Mouse (Mus musculus): ENCODE measurements around the gene Lrrc27. TPM values are rescaled to one million over a fixed set of nuclear protein-coding genes. Genes with fewer than 3 reads are reported as not detected.

The Lrrc27 gene
- polyA plus RNA-seq, 1 experiment from 2014 or later, result 6.3 TPM

GRCm38 (mm10) chr7:139279571-139279970 is 66.8 kb downstream of the Lrrc27 start:
- Histone ChIP-seq H3K9me3 (ENCODE audit: control insufficient read depth, low read length) (no peaks in the 10 kb centered on the region), H3K4me3 (ENCODE audit: low read depth, low read length) (no peak overlapping the region), H3K36me3 (ENCODE audit: control insufficient read depth, insufficient read depth, low read length) (no peaks in the 10 kb centered on the region), H3K27me3 (ENCODE audit: control insufficient read depth, insufficient read depth, low read length) (no peaks in the 10 kb centered on the region), H3K9ac (ENCODE audit: low read length) (no peak overlapping the region), H3K27ac (ENCODE audit: low read depth, low read length) (no peak overlapping the region), H3K4me1 (replicated peaks; ENCODE audit: control insufficient read depth, insufficient read depth, low read length) (no peaks in the 10 kb centered on the region), H3K4me2 (ENCODE audit: low read depth, low read length, severe bottlenecking) (no peak overlapping the region)
- WGBS, result 81% methylated on average over 5 of the region's 5 CpGs
- ATAC-seq (replicated peaks; ENCODE audit: low FRiP score) (no peak), DNase-seq (ENCODE audit: low spot score) (no peak)

- H3K4me3 ChIP-seq (ENCODE audit: low read depth, low read length), result no peak overlapping the region
- H3K4me2 ChIP-seq (ENCODE audit: low read depth, low read length, severe bottlenecking), result no peak overlapping the region
- H3K36me3 ChIP-seq (ENCODE audit: control insufficient read depth, insufficient read depth, low read length), result no peaks in the 10 kb centered on the region
- no peaks in the 10 kb centered on the region for H3K27me3 ChIP-seq (ENCODE audit: control insufficient read depth, insufficient read depth, low read length)
- no peaks in the 10 kb centered on the region for H3K9me3 ChIP-seq (ENCODE audit: control insufficient read depth, low read length)
- ATAC-seq (replicated peaks; ENCODE audit: low FRiP score) (no peak), DNase-seq (ENCODE audit: low spot score) (no peak)
- no peaks in the 10 kb centered on the region for H3K4me1 ChIP-seq (replicated peaks; ENCODE audit: control insufficient read depth, insufficient read depth, low read length)
- H3K9ac ChIP-seq (ENCODE audit: low read length), result no peak overlapping the region
- 82% methylated on average over 1 of the region's 1 CpGs for WGBS
- H3K27ac ChIP-seq (ENCODE audit: low read depth, low read length), result no peak overlapping the region
Observed at GRCm38 (mm10) chr7:139280044-139280443, 67.3 kb downstream of the Lrrc27 start.

GRCm38 (mm10) chr7:139281195-139281594 is 68.4 kb downstream of the Lrrc27 start:
- no peak for DNase-seq (ENCODE audit: low spot score)
- WGBS, result 25% methylated on average over 2 of the region's 2 CpGs
- no peak for ATAC-seq (replicated peaks; ENCODE audit: low FRiP score)
- H3K4me2 ChIP-seq (ENCODE audit: low read depth, low read length, severe bottlenecking), result no peak overlapping the region
- H3K36me3 ChIP-seq (ENCODE audit: control insufficient read depth, insufficient read depth, low read length), result no peaks in the 10 kb centered on the region
- H3K9me3 ChIP-seq (ENCODE audit: control insufficient read depth, low read length), result no peaks in the 10 kb centered on the region
- no peaks in the 10 kb centered on the region for H3K27me3 ChIP-seq (ENCODE audit: control insufficient read depth, insufficient read depth, low read length)
- no peak overlapping the region for H3K9ac ChIP-seq (ENCODE audit: low read length)
- no peak overlapping the region for H3K4me3 ChIP-seq (ENCODE audit: low read depth, low read length)
- no peak overlapping the region for H3K27ac ChIP-seq (ENCODE audit: low read depth, low read length)
- H3K4me1 ChIP-seq (replicated peaks; ENCODE audit: control insufficient read depth, insufficient read depth, low read length), result no peaks in the 10 kb centered on the region

GRCm38 (mm10) chr7:139282037-139282436 is 69.2 kb downstream of the Lrrc27 start:
- H3K27me3 ChIP-seq (ENCODE audit: control insufficient read depth, insufficient read depth, low read length), result no peaks in the 10 kb centered on the region
- no peak overlapping the region for H3K4me3 ChIP-seq (ENCODE audit: low read depth, low read length)
- no peak overlapping the region for H3K27ac ChIP-seq (ENCODE audit: low read depth, low read length)
- 74% methylated on average over 3 of the region's 3 CpGs for WGBS
- no peak overlapping the region for H3K9ac ChIP-seq (ENCODE audit: low read length)
- ATAC-seq (replicated peaks; ENCODE audit: low FRiP score), result no peak
- no peaks in the 10 kb centered on the region for H3K9me3 ChIP-seq (ENCODE audit: control insufficient read depth, low read length)
- H3K36me3 ChIP-seq (ENCODE audit: control insufficient read depth, insufficient read depth, low read length), result no peaks in the 10 kb centered on the region
- DNase-seq (ENCODE audit: low spot score), result no peak
- no peak overlapping the region for H3K4me2 ChIP-seq (ENCODE audit: low read depth, low read length, severe bottlenecking)
- no peaks in the 10 kb centered on the region for H3K4me1 ChIP-seq (replicated peaks; ENCODE audit: control insufficient read depth, insufficient read depth, low read length)

- ATAC-seq (replicated peaks; ENCODE audit: low FRiP score), result no peak
Observed at GRCm38 (mm10) chr7:139285295-139285943, 72.6 kb downstream of the Lrrc27 start.

GRCm38 (mm10) chr7:139288540-139288939 is 75.8 kb downstream of the Lrrc27 start:
- Histone ChIP-seq H3K9ac (ENCODE audit: low read length) (no peak overlapping the region), H3K4me1 (replicated peaks; ENCODE audit: control insufficient read depth, insufficient read depth, low read length) (no peaks in the 10 kb centered on the region), H3K9me3 (ENCODE audit: control insufficient read depth, low read length) (no peaks in the 10 kb centered on the region), H3K27ac (ENCODE audit: low read depth, low read length) (no peak overlapping the region), H3K27me3 (ENCODE audit: control insufficient read depth, insufficient read depth, low read length) (no peaks in the 10 kb centered on the region), H3K4me3 (ENCODE audit: low read depth, low read length) (no peak overlapping the region), H3K36me3 (ENCODE audit: control insufficient read depth, insufficient read depth, low read length) (no peaks in the 10 kb centered on the region), H3K4me2 (ENCODE audit: low read depth, low read length, severe bottlenecking) (no peak overlapping the region)
- DNase-seq (ENCODE audit: low spot score) (no peak), ATAC-seq (replicated peaks; ENCODE audit: low FRiP score) (no peak)
- WGBS, result 87% methylated on average over 7 of the region's 7 CpGs

More at GRCm38 (mm10) chr7:139285295-139285943, 72.6 kb downstream of the Lrrc27 start:
- no peaks in the 10 kb centered on the region for H3K9me3 ChIP-seq (ENCODE audit: control insufficient read depth, low read length)
- DNase-seq (ENCODE audit: low spot score), result no peak
- H3K27ac ChIP-seq (ENCODE audit: low read depth, low read length), result no peak overlapping the region
- H3K27me3 ChIP-seq (ENCODE audit: control insufficient read depth, insufficient read depth, low read length), result no peaks in the 10 kb centered on the region
- WGBS, result 85% methylated on average over 16 of the region's 16 CpGs
- H3K4me3 ChIP-seq (ENCODE audit: low read depth, low read length), result no peak overlapping the region
- H3K4me1 ChIP-seq (replicated peaks; ENCODE audit: control insufficient read depth, insufficient read depth, low read length), result no peaks in the 10 kb centered on the region
- H3K36me3 ChIP-seq (ENCODE audit: control insufficient read depth, insufficient read depth, low read length), result no peaks in the 10 kb centered on the region
- no peak overlapping the region for H3K9ac ChIP-seq (ENCODE audit: low read length)
- no peak overlapping the region for H3K4me2 ChIP-seq (ENCODE audit: low read depth, low read length, severe bottlenecking)

Other genes with a start within 250 kb of the Lrrc27 start
- gene Dpysl4, start 127.0 kb upstream of the Lrrc27 start, polyA plus RNA-seq (2014; fragmentation: Nextera tagmentation; extraction: Ambion mirVana), result 113 and 125 TPM in 2 replicates
- gene Stk32c, start 319 bp downstream of the Lrrc27 start, polyA plus RNA-seq (2014; fragmentation: Nextera tagmentation; extraction: Ambion mirVana), result 0.16 and 0.36 TPM in 2 replicates
- 3.6 and 4.2 TPM in 2 replicates for gene Pwwp2b, start 35.5 kb downstream of the Lrrc27 start, polyA plus RNA-seq (2014; fragmentation: Nextera tagmentation; extraction: Ambion mirVana)
- gene Inpp5a, start 176.1 kb downstream of the Lrrc27 start, polyA plus RNA-seq (2014; fragmentation: Nextera tagmentation; extraction: Ambion mirVana), result 22.4 and 23.7 TPM in 2 replicates

All from forebrain, embryonic 11.5 days (tissue).